Mouse (Mus musculus) bone marrow, adult 2 months (tissue): ENCODE measurements around the gene Atp8a2. TPM values are rescaled to one million over a fixed set of nuclear protein-coding genes. Genes with fewer than 3 reads are reported as not detected.
"Not testable (repeated sequence)": the region's sequence is repeated elsewhere in the genome, so short reads cannot be mapped to it uniquely, and the experiment has no call there.

ENCODE experiments used
- H3K27ac ChIP-seq: fragments of 200-500 bp; 2 replicates; pipeline ENCODE4 v1.5.1; 2012; ENCODE audit warnings: low read depth, mild to moderate bottlenecking, control low read depth, inconsistent platforms, low read length; ENCODE audit not compliant: control insufficient read depth, poor library complexity, insufficient read depth
- H3K4me1 ChIP-seq: fragments of 200-500 bp; 2 replicates; pipeline ENCODE4 v1.6.1; 2011; ENCODE audit warnings: low read length; ENCODE audit not compliant: control insufficient read depth, insufficient read depth
- H3K4me3 ChIP-seq: fragments of 200-500 bp; replicated peaks from 2 replicates; pipeline ENCODE3; 2011; ENCODE audit warnings: mild to moderate bottlenecking, low read depth, low read length, control low read depth; ENCODE audit not compliant: control insufficient read depth
- CTCF ChIP-seq: fragments of 200-500 bp; IDR thresholded peaks from 2 replicates; pipeline ENCODE4 v1.5.1; 2011; ENCODE audit warnings: low read length, control low read depth; ENCODE audit not compliant: control insufficient read depth, insufficient read depth
- POLR2A ChIP-seq: fragments of 200-500 bp; IDR thresholded peaks from 2 replicates; pipeline ENCODE4 v1.6.1; 2011; ENCODE audit warnings: low read depth, mild to moderate bottlenecking, control low read depth, low read length, borderline replicate concordance; ENCODE audit not compliant: control insufficient read depth
- whole genome bisulfite sequencing: fragments of 180-500 bp; shearing (Covaris S2); methylation state at CpG from one replicate; pipeline ENCODE4 v1.1.7; 2018; 5-methylcytosine and 5-hydroxymethylcytosine counted together
- polyA plus RNA-seq: library from polyadenylated mRNA; stranded (reverse); fragments of >200 nt; gene quantifications from 2 replicates; pipeline ENCODE4 v1.2.4, GENCODE M21; 2011; ENCODE audit warnings: low replicate concordance; ENCODE audit not compliant: missing spikeins, insufficient read depth, insufficient read length

The Atp8a2 gene
- polyA plus RNA-seq, 1 experiment, result 0.20 TPM

DNA sequence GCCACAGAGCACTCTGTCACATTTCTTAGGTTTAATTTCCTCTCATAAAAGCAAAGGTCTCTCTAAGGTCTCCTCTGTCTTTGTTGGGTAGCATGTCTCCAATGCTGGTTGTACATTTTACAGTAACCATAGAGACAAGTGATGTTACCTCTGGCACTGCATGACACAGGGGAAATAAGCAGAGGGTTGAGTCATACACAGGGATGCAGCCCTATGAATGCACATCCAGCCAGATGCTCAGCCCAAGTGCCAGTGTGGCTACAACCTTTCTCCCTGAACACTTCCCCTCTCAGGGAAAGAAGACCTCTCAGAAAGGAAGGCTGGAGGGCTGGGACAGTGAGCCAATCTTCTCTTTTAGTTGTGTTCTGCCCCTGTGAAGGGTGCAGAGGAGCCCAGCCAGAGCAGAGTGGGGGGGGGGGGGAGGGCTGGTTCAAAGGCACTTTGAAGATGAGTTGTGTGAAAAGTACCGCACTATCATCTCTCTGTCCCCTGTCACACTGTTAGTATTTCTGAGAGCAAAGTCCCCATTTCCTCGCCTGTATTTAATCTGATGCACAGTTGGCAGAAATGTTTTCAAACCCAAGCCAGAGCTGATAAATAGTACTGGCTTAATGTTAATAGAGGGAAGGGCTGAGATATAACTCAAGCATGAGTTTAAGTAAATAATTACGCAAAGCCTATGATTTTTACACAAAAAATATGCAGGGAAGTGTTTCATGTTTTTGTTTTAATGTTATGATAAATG lies 467.5 kb downstream of the Atp8a2 start:
- Histone ChIP-seq H3K4me3 (no peak overlapping the region), H3K27ac (no peak overlapping the region), H3K4me1 (no peaks in the 10 kb centered on the region)
- WGBS, result 72% methylated on average over 3 of the region's 3 CpGs
- TF ChIP-seq CTCF (no peak), POLR2A (no peak)

- TF ChIP-seq POLR2A, result no peak
- no peak for TF ChIP-seq CTCF
- no peak overlapping the region for H3K4me3 ChIP-seq
- no peaks in the 10 kb centered on the region for H3K4me1 ChIP-seq
- 69% methylated on average over 4 of the region's 4 CpGs for WGBS
- no peak overlapping the region for H3K27ac ChIP-seq
Observed at GRCm38 (mm10) chr14:59727016-59727415, 470.0 kb downstream of the Atp8a2 start.

DNA sequence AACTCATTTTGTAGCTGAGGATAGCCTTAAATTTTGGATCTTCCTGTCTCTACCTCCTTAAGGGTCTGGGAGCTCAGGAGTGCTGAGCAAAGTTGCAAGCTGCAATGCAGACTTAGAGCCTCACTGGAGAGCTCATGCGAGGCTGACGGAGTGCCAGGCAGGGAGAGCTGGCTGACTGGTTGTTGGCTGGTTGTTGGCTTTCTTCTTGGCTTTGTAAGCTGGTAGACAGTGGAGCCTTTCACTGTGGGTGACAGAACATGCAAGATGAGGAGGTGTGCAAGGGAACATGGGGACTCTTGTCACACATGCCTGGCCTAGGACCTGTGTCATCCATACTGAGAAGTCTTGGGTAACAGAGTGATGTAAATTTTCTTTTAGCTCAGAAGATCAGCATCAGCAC lies 473.8 kb downstream of the Atp8a2 start:
- no peak overlapping the region for H3K27ac ChIP-seq
- no peak overlapping the region for H3K4me3 ChIP-seq
- 75% methylated on average over 2 of the region's 2 CpGs for WGBS
- TF ChIP-seq CTCF (no peak), POLR2A (no peak)
- no peaks in the 10 kb centered on the region; the same call in 1 of the 2 replicates for H3K4me1 ChIP-seq

GRCm38 (mm10) chr14:59721957-59722356 lies 475.0 kb downstream of the Atp8a2 start:
- H3K4me1 ChIP-seq, result no peaks in the 10 kb centered on the region; the same call in 1 of the 2 replicates
- 53% methylated on average over 4 of the region's 4 CpGs for WGBS
- no peak overlapping the region for H3K4me3 ChIP-seq
- TF ChIP-seq CTCF, result no peak
- no peak for TF ChIP-seq POLR2A
- no peak overlapping the region for H3K27ac ChIP-seq

DNA sequence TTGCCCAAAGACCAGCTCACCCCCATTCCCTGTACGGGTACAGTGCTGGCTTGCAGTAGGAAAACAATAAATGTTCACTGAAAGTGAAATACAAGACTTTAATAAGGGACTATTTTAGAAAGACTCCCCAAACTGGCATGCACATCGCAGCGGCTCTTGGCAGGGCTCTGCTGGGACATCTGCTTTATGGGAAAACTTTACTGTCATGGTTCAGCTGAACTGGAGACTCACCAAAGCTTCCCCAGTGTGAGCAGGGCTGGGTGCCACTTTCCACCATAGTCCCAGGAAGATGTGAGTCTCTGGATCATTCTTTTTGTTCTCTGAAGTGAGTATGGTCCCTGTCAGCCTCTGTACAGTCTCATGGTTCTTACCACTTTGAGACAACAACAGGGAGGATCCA lies 475.6 kb downstream of the Atp8a2 start:
- Histone ChIP-seq H3K4me1 (no peaks in the 10 kb centered on the region; the same call in 1 of the 2 replicates), H3K4me3 (no peak overlapping the region), H3K27ac (no peak overlapping the region)
- no peak for TF ChIP-seq CTCF
- TF ChIP-seq POLR2A, result no peak
- WGBS, result 89% methylated on average over 3 of the region's 3 CpGs

GRCm38 (mm10) chr14:59720386-59720785 lies 476.6 kb downstream of the Atp8a2 start:
- WGBS, result 85% methylated on average over 4 of the region's 4 CpGs

DNA sequence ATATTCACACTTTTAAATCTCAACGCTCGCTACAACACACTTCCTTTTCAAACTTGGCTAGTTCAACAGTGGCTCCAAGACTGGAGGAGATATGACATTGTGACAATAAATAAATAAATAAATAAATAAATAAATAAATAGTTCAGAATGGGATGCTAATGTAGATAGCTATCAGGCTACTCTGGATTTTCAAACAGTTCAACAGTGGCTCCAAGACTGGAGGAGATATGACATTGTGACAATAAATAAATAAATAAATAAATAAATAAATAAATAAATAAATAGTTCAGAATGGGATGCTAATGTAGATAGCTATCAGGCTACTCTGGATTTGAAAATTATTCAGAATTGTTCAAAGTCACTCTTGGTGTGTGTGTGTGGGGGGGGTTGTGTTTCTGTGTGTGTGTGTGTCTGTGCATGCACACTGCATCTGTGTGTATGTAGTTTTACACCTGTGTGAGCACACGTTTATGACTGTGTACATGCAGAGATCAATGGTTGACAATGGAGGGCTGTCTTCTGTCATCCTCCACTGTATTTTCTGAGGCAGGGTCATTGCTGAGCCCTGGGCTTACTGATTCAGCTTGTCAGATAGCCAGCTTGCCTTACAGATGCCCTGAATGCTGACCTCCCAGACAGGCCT lies 480.4 kb downstream of the Atp8a2 start:
- H3K4me3 ChIP-seq, H3K4me1 ChIP-seq, H3K27ac ChIP-seq: not testable (repeated sequence)
- 75% methylated on average over 3 of the region's 3 CpGs for WGBS

More at GRCm38 (mm10) chr14:59720386-59720785, 476.6 kb downstream of the Atp8a2 start:
- Histone ChIP-seq H3K4me1 (no peaks in the 10 kb centered on the region; the same call in 1 of the 2 replicates), H3K4me3 (no peak overlapping the region), H3K27ac (no peak overlapping the region)
- TF ChIP-seq POLR2A (no peak), CTCF (no peak)

- no peak overlapping the region for H3K27ac ChIP-seq
- TF ChIP-seq CTCF, result no peak
- no peak for TF ChIP-seq POLR2A
- H3K4me1 ChIP-seq, result no peaks in the 10 kb centered on the region
- 65% methylated on average over 13 of the region's 13 CpGs for WGBS
- no peak overlapping the region for H3K4me3 ChIP-seq
Observed at GRCm38 (mm10) chr14:59715695-59716442, 481.1 kb downstream of the Atp8a2 start.
